Mouse (Mus musculus): ENCODE results near the gene Lamtor4.

The Lamtor4 gene

DNA sequence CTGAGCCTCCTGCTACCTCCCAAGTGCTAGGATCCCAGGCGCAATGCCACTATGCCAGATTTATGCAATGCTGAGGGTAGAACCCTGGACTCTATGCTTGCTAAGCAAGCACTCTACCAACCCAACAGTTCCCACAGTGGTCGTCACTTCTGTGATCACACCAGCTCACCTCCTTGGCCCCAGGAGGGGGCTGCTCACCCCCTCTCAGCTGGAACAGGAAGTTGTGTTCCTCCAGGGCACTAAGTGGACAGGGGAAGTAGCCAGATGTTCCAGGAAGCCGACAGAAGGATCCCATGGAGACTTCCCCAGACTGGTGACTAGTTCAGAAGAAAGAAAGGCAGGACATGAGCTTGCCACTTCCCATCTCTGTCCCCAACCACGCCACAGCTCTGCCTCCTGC lies 6.7 kb downstream of the Lamtor4 start:
- no peak for DNase-seq

DNA sequence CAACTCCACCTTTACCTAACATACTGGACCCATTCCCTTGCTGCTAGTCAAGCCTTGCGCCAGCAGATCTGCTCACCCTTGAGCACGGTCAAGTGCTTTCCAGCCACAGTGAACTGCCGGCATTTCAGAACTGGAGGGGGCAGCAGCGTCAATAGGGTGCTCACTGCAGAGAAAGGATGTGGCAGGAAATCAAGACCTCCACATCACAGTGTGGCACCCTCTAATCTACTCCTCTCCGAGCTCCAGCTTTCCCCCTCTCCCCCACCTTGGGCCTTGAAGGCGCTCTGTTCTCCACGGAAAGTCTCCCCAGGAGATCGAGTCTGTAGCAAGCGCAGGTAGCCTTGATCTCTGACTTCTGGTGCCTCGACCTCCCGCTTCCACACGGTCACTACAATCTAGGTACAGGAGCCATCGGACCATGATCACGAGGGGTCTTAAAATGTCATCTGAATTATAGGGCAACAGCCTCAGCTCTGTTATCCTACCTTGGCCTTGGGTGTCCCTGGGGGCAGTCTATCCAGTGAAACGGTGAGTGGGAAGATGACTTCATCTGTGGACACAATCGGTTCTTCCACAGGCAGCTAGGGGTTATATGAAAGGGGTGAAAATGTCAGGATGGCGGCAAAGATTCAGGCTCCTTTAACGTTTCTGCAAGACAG lies 7.4 kb downstream of the Lamtor4 start:
- no peak for DNase-seq

DNA sequence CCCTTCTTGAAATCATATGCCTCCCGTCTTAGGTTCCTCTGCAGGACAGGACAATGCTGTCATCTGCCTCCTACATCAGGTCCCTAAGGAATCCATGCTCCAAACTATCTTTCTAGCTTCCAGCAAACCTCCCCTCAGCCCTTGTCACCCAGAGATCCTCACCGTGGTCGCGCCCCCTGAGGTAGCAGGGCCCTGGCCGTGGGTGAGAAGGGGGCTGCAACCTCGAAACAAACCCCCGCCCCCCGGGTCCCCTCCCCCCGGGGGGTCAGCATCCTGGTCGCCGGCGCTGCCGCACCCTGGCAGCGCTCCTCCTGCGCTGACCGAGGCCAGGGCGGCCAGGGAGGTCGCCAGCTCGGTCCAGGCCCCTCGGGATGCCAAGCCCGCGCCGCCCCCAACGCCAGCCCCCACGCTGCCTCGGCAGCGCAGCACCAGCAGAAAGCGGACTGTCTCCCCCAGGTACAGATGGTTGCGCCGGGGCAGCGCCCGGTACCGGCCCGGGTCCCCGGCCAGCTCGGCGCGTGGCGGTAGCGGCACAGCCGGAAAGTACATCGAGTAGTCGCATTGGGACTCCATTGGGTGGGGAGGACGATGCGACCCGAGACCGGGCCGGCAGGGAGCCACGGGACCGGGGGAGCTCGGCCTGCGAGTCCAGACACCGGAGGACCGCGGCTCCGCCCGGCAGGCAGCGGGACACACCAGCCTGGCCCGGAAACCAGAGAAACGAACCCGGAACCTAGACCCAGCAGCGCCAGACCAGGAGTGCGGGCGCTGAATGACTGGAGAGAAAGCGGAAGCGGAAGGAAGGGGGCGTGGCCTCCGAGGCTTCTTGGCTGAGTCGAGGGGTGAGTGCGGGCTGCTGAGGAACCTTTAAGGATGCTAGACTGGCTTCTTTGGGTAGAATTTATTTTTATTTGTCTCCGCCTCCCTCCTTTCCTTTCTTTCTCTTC lies 8.3 kb downstream of the Lamtor4 start, which contains the start of gene BC037034:
Gene BC037034, minus strand, starts transcription at position 774 of the 947 bp plus-strand sequence.
- DNase-seq, result peak; percentile 95

DNA sequence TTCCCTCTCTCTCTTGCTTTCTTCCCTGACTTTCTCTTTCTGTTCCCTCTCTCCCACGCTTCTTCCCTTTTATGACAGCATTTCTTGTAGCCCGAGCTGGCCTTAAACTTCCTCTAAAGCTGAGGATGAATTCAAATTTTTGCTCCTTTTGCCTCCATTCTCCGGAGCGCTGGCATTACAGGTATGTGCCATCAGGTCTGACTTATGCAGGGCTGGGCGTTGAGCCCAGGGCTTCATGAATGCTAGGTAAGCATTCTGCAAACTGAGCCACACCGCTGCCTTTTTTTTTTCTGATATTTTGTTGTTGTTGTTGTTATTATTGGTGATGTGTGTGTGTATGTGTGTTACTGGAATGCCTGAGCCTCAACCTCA lies 8.9 kb downstream of the Lamtor4 start:
- DNase-seq, result no peak

- DNase-seq, result no peak
These were observed 10.4 kb downstream of the Lamtor4 start for GRCm38 (mm10) chr5:138265712-138266111.

GRCm38 (mm10) chr5:138267114-138267513 lies 11.8 kb downstream of the Lamtor4 start:
- no peak for DNase-seq

GRCm38 (mm10) chr5:138268980-138269379 lies 13.7 kb downstream of the Lamtor4 start:
- no peak for DNase-seq

DNA sequence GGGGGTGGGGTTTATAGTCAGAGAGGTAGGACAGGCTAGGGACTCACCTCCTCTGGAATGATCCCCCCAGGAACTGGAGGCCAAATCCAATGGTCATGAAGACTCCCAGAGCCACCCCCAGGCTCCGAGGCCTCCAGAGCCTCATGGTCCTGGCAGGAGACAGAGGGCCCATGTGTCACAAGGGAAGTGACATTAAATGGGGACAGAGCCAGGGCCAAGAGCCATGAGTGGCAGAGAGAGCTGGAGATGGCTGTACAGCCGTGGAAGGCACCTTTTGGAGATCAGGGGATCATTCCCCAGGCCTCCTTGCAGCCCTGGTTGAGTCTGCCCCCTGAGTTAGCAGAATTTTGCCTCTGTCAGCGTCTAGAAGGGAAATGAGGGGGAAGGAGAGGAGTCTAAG lies 15.9 kb downstream of the Lamtor4 start:
- no peak for DNase-seq

GRCm38 (mm10) chr5:138272409-138272923 lies 17.2 kb downstream of the Lamtor4 start, which contains the start of gene Gal3st4:
Gal3st4 (minus strand) TSS chr5:138272840.
- no peak for DNase-seq

DNA sequence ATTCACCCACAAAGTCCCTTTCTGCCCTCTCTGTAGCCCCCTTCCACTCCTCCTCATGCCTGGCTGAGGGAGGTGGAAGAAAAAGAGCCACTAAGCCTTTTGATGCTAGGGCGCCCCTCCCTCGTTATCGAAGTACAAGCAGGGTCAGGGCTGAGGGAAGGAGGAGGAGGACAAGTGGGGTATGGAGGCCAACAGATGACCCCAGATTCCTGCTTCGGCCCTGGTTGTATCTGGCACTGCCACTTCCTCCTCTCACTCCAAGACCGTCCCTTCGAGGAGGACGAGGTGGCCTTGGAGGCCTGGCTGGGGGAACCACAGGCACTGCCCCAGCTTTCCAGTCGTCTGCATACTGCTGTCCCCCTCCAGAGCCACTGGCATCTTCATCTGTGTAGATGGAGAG lies 18.9 kb downstream of the Lamtor4 start:
- no peak for DNase-seq

- no peak for DNase-seq
These were observed 20.2 kb downstream of the Lamtor4 start for GRCm38 (mm10) chr5:138275216-138276050.

- DNase-seq, result no peak
These were observed 22.7 kb downstream of the Lamtor4 start for GRCm38 (mm10) chr5:138277994-138278393.

DNA sequence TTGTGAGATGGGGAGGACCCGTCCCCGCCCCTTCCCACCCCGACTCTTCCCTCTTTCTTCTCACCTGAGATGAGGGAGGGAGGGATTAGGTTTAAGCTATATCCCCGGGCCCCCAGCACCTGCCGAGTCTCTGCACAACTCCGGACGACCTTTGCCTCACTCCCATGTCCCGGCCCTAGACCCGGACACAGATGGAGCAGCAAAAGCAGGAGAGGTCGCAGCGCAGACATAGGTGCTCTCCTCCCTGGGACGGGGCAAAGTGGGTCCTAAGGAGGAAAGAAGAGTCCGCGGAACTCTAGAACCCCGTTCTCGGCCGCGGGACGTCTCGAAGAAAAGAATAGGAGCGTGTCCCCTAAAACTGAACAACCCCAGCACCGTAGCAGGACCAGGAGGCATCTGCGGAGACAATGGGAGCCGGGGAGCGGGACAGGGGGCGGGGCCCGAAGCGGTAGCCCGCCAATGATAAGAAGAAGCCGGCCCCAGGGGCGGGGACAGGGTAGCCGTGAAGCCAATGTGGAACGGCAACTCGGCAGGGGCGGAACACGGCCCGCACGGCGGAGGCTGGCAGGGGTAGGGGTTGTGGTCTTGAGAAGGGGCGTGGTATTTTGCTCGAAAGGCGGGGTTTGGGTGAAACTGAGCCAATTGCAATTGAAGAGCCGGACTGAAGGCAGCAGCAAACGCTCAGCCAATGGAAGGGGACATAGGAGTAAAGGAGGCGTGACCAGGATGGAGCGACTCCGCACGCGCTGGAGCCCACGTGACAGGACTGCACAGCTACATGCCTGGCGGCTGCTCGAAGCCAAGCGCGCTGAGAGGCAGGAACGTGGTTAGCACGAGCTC lies 24.5 kb downstream of the Lamtor4 start, which contains the start of the genes Gm43720, Gpc2 and Stag3:
Gene Gm43720, minus strand, starts transcription at position 374 of the 840 bp plus-strand sequence.
Gene Gpc2, minus strand, starts transcription at position 421 of the 840 bp plus-strand sequence.
Gene Stag3, plus strand, starts transcription at position 656 of the 840 bp plus-strand sequence.
- peak; percentile 77 for DNase-seq

- no peak for DNase-seq
These were observed 25.1 kb downstream of the Lamtor4 start for GRCm38 (mm10) chr5:138280425-138280768.

GRCm38 (mm10) chr5:138280829-138281228 lies 25.5 kb downstream of the Lamtor4 start:
- no peak for DNase-seq

GRCm38 (mm10) chr5:138281798-138282197 lies 26.5 kb downstream of the Lamtor4 start:
- no peak for DNase-seq

- no peak for DNase-seq
These were observed 28.3 kb downstream of the Lamtor4 start for GRCm38 (mm10) chr5:138283540-138283939.

DNA sequence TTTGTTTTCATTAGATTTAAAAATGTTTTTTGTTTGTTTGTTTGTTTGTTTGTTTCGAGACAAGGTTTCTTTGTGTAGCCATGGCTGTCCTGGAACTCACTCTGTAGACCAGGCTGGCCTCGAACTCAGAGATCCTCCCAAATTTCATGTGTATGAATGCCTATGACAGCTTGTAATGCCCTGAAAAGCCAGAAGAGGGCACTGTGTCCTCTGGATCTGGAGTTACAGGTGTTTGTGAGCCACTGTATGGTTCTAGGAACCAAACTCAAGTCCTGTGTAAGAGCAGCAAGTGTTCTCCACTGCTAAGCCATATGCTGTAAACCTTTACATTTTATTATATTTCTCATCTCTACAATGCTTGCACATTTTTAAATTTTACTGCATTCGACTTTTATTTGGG lies 32.6 kb downstream of the Lamtor4 start:
- no peak for DNase-seq

DNA sequence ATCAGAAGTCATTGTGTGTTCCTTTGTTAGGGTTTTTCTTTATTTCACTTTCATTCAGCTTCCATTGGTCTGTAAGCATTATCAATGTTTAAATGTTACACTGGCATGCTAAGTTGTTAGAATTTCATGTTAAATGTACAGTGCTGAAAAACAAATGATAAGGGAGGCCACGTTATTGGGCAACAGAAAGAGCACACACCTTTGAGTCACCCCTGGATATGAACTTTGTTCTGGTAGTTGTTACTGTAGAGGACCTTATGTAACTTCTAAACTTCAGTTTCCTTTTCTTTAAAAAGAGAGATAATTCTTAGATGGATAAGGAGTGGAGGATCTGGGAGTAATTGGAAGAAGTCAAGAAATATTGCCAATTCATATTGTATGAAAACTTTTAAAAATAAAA lies 36.4 kb downstream of the Lamtor4 start:
- no peak for DNase-seq

GRCm38 (mm10) chr5:138294158-138294557 lies 38.9 kb downstream of the Lamtor4 start:
- DNase-seq, result no peak

GRCm38 (mm10) chr5:138299613-138300012 lies 44.3 kb downstream of the Lamtor4 start:
- no peak for DNase-seq

All from right cerebral cortex, adult 18-20 months (tissue).